Mouse (Mus musculus) brain, embryonic 18.5 days (tissue): ENCODE data around the gene Ldhb.
"Not testable (repeated sequence)": the region's sequence is repeated elsewhere in the genome, so short reads cannot be mapped to it uniquely, and the experiment has no call there.

Source experiments
- DNase-seq: peaks from one replicate; pipeline ENCODE4 v3.0.0-alpha.2; 2012; ENCODE audit warnings: low read depth, low spot score

Ldhb gene

GRCm38 (mm10) chr6:142512902-142513301, 5.1 kb upstream of the Ldhb start:
- no peak for DNase-seq

- no peak for DNase-seq
Measured at GRCm38 (mm10) chr6:142511516-142512135, 3.9 kb upstream of the Ldhb start.

GRCm38 (mm10) chr6:142508663-142509062, 906 bp upstream of the Ldhb start:
- DNase-seq: no peak

GRCm38 (mm10) chr6:142507033-142507784, 548 bp downstream of the Ldhb start:
- DNase-seq: no peak

- DNase-seq: no peak
Measured at GRCm38 (mm10) chr6:142506338-142507032, 1.3 kb downstream of the Ldhb start.

- no peak for DNase-seq
Measured at GRCm38 (mm10) chr6:142503601-142504000, 4.2 kb downstream of the Ldhb start.

GRCm38 (mm10) chr6:142502519-142503125, 5.1 kb downstream of the Ldhb start:
- no peak for DNase-seq

GRCm38 (mm10) chr6:142490114-142490513, 17.6 kb downstream of the Ldhb start:
- DNase-seq: not testable (repeated sequence)

- DNase-seq: no peak
Measured at GRCm38 (mm10) chr6:142487638-142488037, 20.1 kb downstream of the Ldhb start.

- no peak for DNase-seq
Measured at GRCm38 (mm10) chr6:142485478-142486123, 22.2 kb downstream of the Ldhb start.

- DNase-seq: no peak
Measured at GRCm38 (mm10) chr6:142477239-142477638, 30.5 kb downstream of the Ldhb start.

- no peak for DNase-seq
Measured at GRCm38 (mm10) chr6:142472801-142473203, 35.0 kb downstream of the Ldhb start, which contains the start of gene Gys2. Gys2 (minus strand) TSS chr6:142473109.

GRCm38 (mm10) chr6:142471141-142471540, 36.6 kb downstream of the Ldhb start:
- no peak for DNase-seq

- no peak for DNase-seq
Measured at GRCm38 (mm10) chr6:142469602-142470001, 38.2 kb downstream of the Ldhb start.

- DNase-seq: no peak
Measured at GRCm38 (mm10) chr6:142462194-142462593, 45.6 kb downstream of the Ldhb start.

GRCm38 (mm10) chr6:142459017-142459678, 48.6 kb downstream of the Ldhb start:
- DNase-seq: no peak

- no peak for DNase-seq
Measured at GRCm38 (mm10) chr6:142458010-142458409, 49.7 kb downstream of the Ldhb start.

- DNase-seq: no peak
Measured at GRCm38 (mm10) chr6:142455314-142455996, 52.3 kb downstream of the Ldhb start.

- no peak for DNase-seq
Measured at GRCm38 (mm10) chr6:142453311-142453710, 54.4 kb downstream of the Ldhb start.

GRCm38 (mm10) chr6:142451381-142451780, 56.4 kb downstream of the Ldhb start:
- DNase-seq: no peak
